Mouse (Mus musculus) kidney, adult 2 months (tissue): ENCODE measurements around the gene Cmc1.

ENCODE experiments used
- CTCF ChIP-seq: fragments of 200-500 bp; conservative IDR thresholded peaks from 2 replicates; pipeline ENCODE4 v1.5.1; 2011; ENCODE audit warnings: low read depth, mild to moderate bottlenecking, control low read depth, low read length, moderate library complexity, mixed read lengths; ENCODE audit not compliant: insufficient read depth, insufficient read length
- POLR2A ChIP-seq: fragments of 200-500 bp; IDR thresholded peaks from one replicate; pipeline ENCODE4 v1.6.1; 2011; ENCODE audit warnings: low read depth, low read length, control low read depth

GRCm38 (mm10) chr9:118167606-118168005, 17.6 kb upstream of the Cmc1 start:
- TF ChIP-seq CTCF, result no peak
- no peak for TF ChIP-seq POLR2A
